Mouse (Mus musculus) kidney, embryonic 14.5 days (tissue): ENCODE data around the gene Ephb4. TPM values are rescaled to one million over a fixed set of nuclear protein-coding genes. Genes with fewer than 3 reads are reported as not detected.
A peak's percentile ranks its signal among the peaks of the same experiment; 100 is the strongest.

Experiments used
- ATAC-seq: fragments of 200-750 bp; cut with Nextera tagmentation; 2 replicates; pipeline ENCODE4 v1.8.0; 2017; ENCODE audit warnings: moderate number of reproducible peaks, mild to moderate bottlenecking, moderate TSS enrichment, moderate library complexity; ENCODE audit not compliant: low FRiP score, low TSS enrichment
- H3K27ac ChIP-seq: fragments of 300-500 bp; sonication (generic); 2 replicates; pipeline ENCODE4 v1.5.1; 2014; ENCODE audit warnings: low read depth, mild to moderate bottlenecking, low read length, moderate library complexity, mixed read lengths
- H3K27me3 ChIP-seq: fragments of 300-500 bp; sonication (generic); 2 replicates; pipeline ENCODE4 v1.6.1; 2014; ENCODE audit warnings: mild to moderate bottlenecking, low read length; ENCODE audit not compliant: control insufficient read depth, insufficient read depth
- H3K36me3 ChIP-seq: fragments of 300-500 bp; sonication (generic); 2 replicates; pipeline ENCODE4 v1.6.1; 2014; ENCODE audit warnings: low read length, mixed read lengths; ENCODE audit not compliant: control insufficient read depth, insufficient read depth
- H3K4me1 ChIP-seq: fragments of 300-500 bp; sonication (generic); 2 replicates; pipeline ENCODE4 v1.6.1; 2014; ENCODE audit warnings: low read length, mixed read lengths; ENCODE audit not compliant: control insufficient read depth, insufficient read depth
- H3K4me2 ChIP-seq: fragments of 300-500 bp; sonication (generic); replicated peaks from 2 replicates; pipeline ENCODE4 v1.6.1; 2014; ENCODE audit warnings: low read depth, mild to moderate bottlenecking, low read length
- H3K4me3 ChIP-seq: fragments of 300-500 bp; sonication (generic); 2 replicates; pipeline ENCODE4 v1.5.1; 2014; ENCODE audit warnings: mild to moderate bottlenecking, low read length
- H3K9ac ChIP-seq: fragments of 300-500 bp; sonication (generic); 2 replicates; pipeline ENCODE4 v1.6.1; 2014; ENCODE audit warnings: low read depth, mild to moderate bottlenecking, low read length, moderate library complexity
- H3K9me3 ChIP-seq: fragments of 300-500 bp; sonication (generic); 2 replicates; pipeline ENCODE4 v1.6.1; 2016; ENCODE audit warnings: low read length; ENCODE audit not compliant: control insufficient read depth
- WGBS: fragments of 180-500 bp; shearing (Covaris S2); extraction: QIAGEN DNeasy Blood & Tissue Kit; methylation state at CpG from one replicate; pipeline ENCODE4 v1.1.7; 2014; 5-methylcytosine and 5-hydroxymethylcytosine counted together
- polyA plus RNA-seq: library from polyadenylated mRNA; unstranded; fragments of >200 nt; fragmentation: Nextera tagmentation; extraction: Ambion mirVana; gene quantifications from 2 replicates; pipeline ENCODE4 v1.2.1, GENCODE M21; 2014

Gene Ephb4
- polyA plus RNA-seq, 1 experiment from 2014 or later, result 58.9 TPM

- 80% methylated on average over 6 of the region's 6 CpGs for WGBS
- peak overlapping the region; percentile 68; the same call in 1 of the 2 replicates for H3K27ac ChIP-seq
- no peak for ATAC-seq
- peaks cover 21% of the 10 kb centered on the region for H3K4me1 ChIP-seq
- H3K9me3 ChIP-seq, result no peaks in the 10 kb centered on the region
- H3K4me2 ChIP-seq, result no peak overlapping the region
- no peak overlapping the region for H3K9ac ChIP-seq
- H3K27me3 ChIP-seq, result no peaks in the 10 kb centered on the region
- H3K36me3 ChIP-seq, result no peaks in the 10 kb centered on the region
- H3K4me3 ChIP-seq, result no peak overlapping the region
Observed at GRCm38 (mm10) chr5:137340222-137340621, 9.7 kb upstream of the Ephb4 start.

GRCm38 (mm10) chr5:137342407-137343012, 7.4 kb upstream of the Ephb4 start:
- no peaks in the 10 kb centered on the region for H3K9me3 ChIP-seq
- H3K27ac ChIP-seq, result no peak overlapping the region
- no peak for ATAC-seq
- no peaks in the 10 kb centered on the region for H3K27me3 ChIP-seq
- 58% methylated on average over 7 of the region's 7 CpGs for WGBS
- H3K9ac ChIP-seq, result no peak overlapping the region
- H3K4me3 ChIP-seq, result no peak overlapping the region
- no peak overlapping the region for H3K4me2 ChIP-seq
- peaks cover 30% of the 10 kb centered on the region for H3K4me1 ChIP-seq
- H3K36me3 ChIP-seq, result no peaks in the 10 kb centered on the region

- WGBS, result 92% methylated on average over 5 of the region's 5 CpGs
- H3K27me3 ChIP-seq, result no peaks in the 10 kb centered on the region
- H3K9ac ChIP-seq, result no peak overlapping the region
- no peaks in the 10 kb centered on the region for H3K9me3 ChIP-seq
- ATAC-seq, result no peak
- no peaks in the 10 kb centered on the region for H3K36me3 ChIP-seq
- no peak overlapping the region for H3K27ac ChIP-seq
- H3K4me2 ChIP-seq, result no peak overlapping the region
- peaks cover 33% of the 10 kb centered on the region for H3K4me1 ChIP-seq
- H3K4me3 ChIP-seq, result no peak overlapping the region
Observed at GRCm38 (mm10) chr5:137343412-137343811, 6.5 kb upstream of the Ephb4 start.

- H3K9me3 ChIP-seq, result no peaks in the 10 kb centered on the region
- no peaks in the 10 kb centered on the region for H3K36me3 ChIP-seq
- H3K27ac ChIP-seq, result no peak overlapping the region
- no peak overlapping the region for H3K9ac ChIP-seq
- ATAC-seq, result no peak
- no peaks in the 10 kb centered on the region for H3K27me3 ChIP-seq
- H3K4me2 ChIP-seq, result no peak overlapping the region
- no peak overlapping the region for H3K4me3 ChIP-seq
- peaks cover 32% of the 10 kb centered on the region for H3K4me1 ChIP-seq
Observed at GRCm38 (mm10) chr5:137343869-137344268, 6.0 kb upstream of the Ephb4 start.

GRCm38 (mm10) chr5:137345821-137346220, 4.1 kb upstream of the Ephb4 start:
- Histone ChIP-seq H3K27ac (peak overlapping the region; percentile 44; the same call in 1 of the 2 replicates), H3K4me1 (peaks cover 24% of the 10 kb centered on the region; the same call in 1 of the 2 replicates), H3K27me3 (no peaks in the 10 kb centered on the region), H3K9me3 (no peaks in the 10 kb centered on the region), H3K4me3 (no peak overlapping the region), H3K36me3 (no peaks in the 10 kb centered on the region), H3K9ac (peak overlapping the region; percentile 20; the same call in 1 of the 2 replicates), H3K4me2 (peak overlapping the region; percentile 27)
- no peak for ATAC-seq
- 16% methylated on average over 9 of the region's 9 CpGs for WGBS

- 78% methylated on average over 1 of the region's 1 CpGs for WGBS
- H3K9ac ChIP-seq, result 0 out of 2 replicates have a peak overlapping the region, but pooled peaks have one; percentile 20
- H3K4me3 ChIP-seq, result no peak overlapping the region
- no peak for ATAC-seq
- H3K27ac ChIP-seq, result peak overlapping the region; percentile 44; the same call in 1 of the 2 replicates
- no peaks in the 10 kb centered on the region for H3K36me3 ChIP-seq
- H3K4me2 ChIP-seq, result peak overlapping the region; percentile 27
- H3K4me1 ChIP-seq, result peaks cover 24% of the 10 kb centered on the region; the same call in 1 of the 2 replicates
- H3K9me3 ChIP-seq, result no peaks in the 10 kb centered on the region
- no peaks in the 10 kb centered on the region for H3K27me3 ChIP-seq
Observed at GRCm38 (mm10) chr5:137346388-137346787, 3.5 kb upstream of the Ephb4 start.

- H3K4me3 ChIP-seq, result no peak overlapping the region
- H3K9me3 ChIP-seq, result no peaks in the 10 kb centered on the region
- H3K27ac ChIP-seq, result no peak overlapping the region; the same call in 1 of the 2 replicates
- no peaks in the 10 kb centered on the region for H3K36me3 ChIP-seq
- no peak for ATAC-seq
- H3K27me3 ChIP-seq, result no peaks in the 10 kb centered on the region
- H3K4me1 ChIP-seq, result peaks cover 24% of the 10 kb centered on the region; the same call in 1 of the 2 replicates
- 82% methylated on average over 4 of the region's 4 CpGs for WGBS
- H3K9ac ChIP-seq, result no peak overlapping the region
- no peak overlapping the region for H3K4me2 ChIP-seq
Observed at GRCm38 (mm10) chr5:137346983-137347382, 2.9 kb upstream of the Ephb4 start.

GRCm38 (mm10) chr5:137347856-137348255, 2.1 kb upstream of the Ephb4 start:
- Histone ChIP-seq H3K27me3 (no peaks in the 10 kb centered on the region), H3K27ac (peak overlapping the region; percentile 96; the same call in 1 of the 2 replicates), H3K4me1 (peaks cover 31% of the 10 kb centered on the region; the same call in 1 of the 2 replicates), H3K4me3 (no peak overlapping the region), H3K9ac (0 out of 2 replicates have a peak overlapping the region, but pooled peaks have one; percentile 12), H3K9me3 (no peaks in the 10 kb centered on the region), H3K4me2 (no peak overlapping the region; the same call in 1 of the 2 replicates), H3K36me3 (no peaks in the 10 kb centered on the region)
- 11% methylated on average over 7 of the region's 7 CpGs for WGBS
- no peak for ATAC-seq
